Mouse (Mus musculus) hindbrain, embryonic 16.5 days (tissue): ENCODE measurements around the gene Pdss2. TPM values are rescaled to one million over a fixed set of nuclear protein-coding genes. Genes with fewer than 3 reads are reported as not detected.

Experiments
- ATAC-seq: fragments of 200-750 bp; cut with Nextera tagmentation; 2 replicates; pipeline ENCODE4 v1.8.0; 2017; ENCODE audit warnings: moderate TSS enrichment, moderate library complexity
- H3K27ac ChIP-seq: fragments of 300-500 bp; sonication (generic); 2 replicates; pipeline ENCODE4 v1.5.1; 2014; ENCODE audit warnings: low read depth, mild to moderate bottlenecking, control low read depth, low read length, moderate library complexity
- H3K27me3 ChIP-seq: fragments of 300-500 bp; sonication (generic); replicated peaks from 2 replicates; pipeline ENCODE4 v1.6.1; 2014; ENCODE audit warnings: low read length; ENCODE audit not compliant: control insufficient read depth, insufficient read depth
- H3K36me3 ChIP-seq: fragments of 300-500 bp; sonication (generic); 2 replicates; pipeline ENCODE4 v1.6.1; 2014; ENCODE audit warnings: mild to moderate bottlenecking, low read length, moderate library complexity, mixed read lengths; ENCODE audit not compliant: control insufficient read depth, insufficient read depth
- H3K4me1 ChIP-seq: fragments of 300-500 bp; sonication (generic); 2 replicates; pipeline ENCODE4 v1.6.1; 2014; ENCODE audit warnings: low read depth, low read length; ENCODE audit not compliant: control insufficient read depth, insufficient read depth
- H3K4me2 ChIP-seq: fragments of 300-500 bp; sonication (generic); 2 replicates; pipeline ENCODE4 v1.6.1; 2014; ENCODE audit warnings: mild to moderate bottlenecking, low read length, control low read depth, moderate library complexity
- H3K4me3 ChIP-seq: fragments of 300-500 bp; sonication (generic); 2 replicates; pipeline ENCODE4 v1.5.1; 2014; ENCODE audit warnings: mild to moderate bottlenecking, low read length, control low read depth, moderate library complexity
- H3K9ac ChIP-seq: fragments of 300-500 bp; sonication (generic); 2 replicates; pipeline ENCODE4 v1.6.1; 2014; ENCODE audit warnings: low read depth, mild to moderate bottlenecking, control low read depth, low read length, moderate library complexity
- H3K9me3 ChIP-seq: fragments of 300-500 bp; sonication (generic); 2 replicates; pipeline ENCODE4 v1.6.1; 2014; ENCODE audit warnings: mild to moderate bottlenecking, low read length, moderate library complexity; ENCODE audit not compliant: control insufficient read depth
- WGBS: fragments of 180-500 bp; shearing (Covaris S2); extraction: QIAGEN DNeasy Blood & Tissue Kit; methylation state at CpG from one replicate; pipeline ENCODE4 v1.1.7; 2014; 5-methylcytosine and 5-hydroxymethylcytosine counted together
- polyA plus RNA-seq: library from polyadenylated mRNA; unstranded; fragments of >200 nt; fragmentation: Nextera tagmentation; extraction: Ambion mirVana; gene quantifications from 2 replicates; pipeline ENCODE4 v1.2.1, GENCODE M21; 2015

Gene Pdss2
- polyA plus RNA-seq, 1 experiment from 2014 or later: 15.5 TPM

DNA sequence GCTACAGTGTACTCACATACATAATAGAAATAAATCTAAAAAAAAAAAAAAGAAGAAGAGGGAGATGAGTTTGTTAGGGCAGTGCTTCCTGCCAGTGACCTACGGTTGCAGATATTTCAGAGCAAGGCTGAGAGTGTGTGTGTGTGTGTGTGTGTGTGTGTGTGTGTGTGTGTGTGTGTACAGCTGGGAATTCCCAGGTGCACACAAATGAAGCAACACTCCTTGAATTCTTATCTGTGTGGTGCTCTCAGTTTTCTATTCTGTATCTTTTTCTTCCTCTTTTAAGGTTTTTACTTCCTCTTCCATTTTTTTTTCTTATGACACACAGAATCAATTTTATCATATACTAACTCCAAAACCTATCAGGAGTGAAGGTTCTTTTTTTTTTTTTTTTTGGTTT is 283.0 kb downstream of the Pdss2 start:
- WGBS: 60% methylated on average over 1 of the region's 1 CpGs
- ATAC-seq: no peak
- H3K36me3 ChIP-seq: peaks cover 2% of the 10 kb centered on the region; the same call in 1 of the 2 replicates
- H3K4me1 ChIP-seq: no peaks in the 10 kb centered on the region
- no peak overlapping the region for H3K27ac ChIP-seq
- H3K9me3 ChIP-seq: no peaks in the 10 kb centered on the region
- no peak overlapping the region for H3K4me3 ChIP-seq
- no peak overlapping the region for H3K4me2 ChIP-seq
- H3K27me3 ChIP-seq: no peaks in the 10 kb centered on the region
- H3K9ac ChIP-seq: no peak overlapping the region

DNA sequence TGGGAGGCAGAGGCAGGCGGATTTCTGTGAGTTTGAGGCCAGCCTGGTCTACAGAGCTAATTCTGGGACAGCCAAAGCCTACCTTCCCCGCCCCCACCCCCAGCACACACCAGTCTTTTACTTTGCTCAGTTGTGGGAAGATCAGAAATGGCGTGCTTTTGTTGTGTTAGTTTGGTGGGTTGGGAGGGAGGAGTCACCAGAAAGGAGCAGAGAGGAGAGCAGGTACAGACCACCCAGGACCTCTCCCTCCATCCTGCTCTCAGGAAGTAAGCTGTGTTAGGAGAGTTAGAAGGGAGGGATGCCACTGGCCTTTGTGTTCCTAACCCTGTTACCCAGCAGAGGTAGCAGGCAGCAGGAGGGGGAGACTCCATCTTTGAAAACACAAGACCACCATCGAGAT is 285.8 kb downstream of the Pdss2 start:
- Histone ChIP-seq H3K4me2 (no peak overlapping the region), H3K27ac (no peak overlapping the region)
- WGBS: 72% methylated on average over 4 of the region's 4 CpGs

DNA sequence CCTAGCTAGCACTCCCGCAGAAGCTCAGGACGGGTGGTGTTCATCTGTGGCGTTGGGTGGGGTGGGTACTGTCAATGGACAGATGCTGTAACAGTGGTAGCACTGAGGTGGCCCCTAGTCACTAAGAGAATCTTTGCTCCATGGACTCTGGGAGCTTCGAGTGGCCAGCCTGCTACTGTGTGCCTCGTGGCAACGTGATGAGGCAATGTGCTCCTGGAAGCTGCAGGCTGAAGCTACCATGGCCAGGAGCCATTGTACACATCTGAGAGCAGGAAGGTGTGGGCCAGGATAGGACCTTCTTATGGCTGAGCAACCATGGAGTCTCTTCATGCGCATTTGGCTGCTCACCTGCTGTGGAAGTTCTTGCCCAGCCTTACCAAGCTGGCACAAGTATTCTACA is 287.9 kb downstream of the Pdss2 start:
- Histone ChIP-seq H3K9ac (no peak overlapping the region), H3K4me1 (no peaks in the 10 kb centered on the region), H3K36me3 (peaks cover 26% of the 10 kb centered on the region), H3K4me2 (no peak overlapping the region), H3K4me3 (no peak overlapping the region), H3K9me3 (no peaks in the 10 kb centered on the region), H3K27me3 (no peaks in the 10 kb centered on the region), H3K27ac (no peak overlapping the region)
- no peak for ATAC-seq
- 95% methylated on average over 7 of the region's 7 CpGs for WGBS

More for the DNA sequence above, 285.8 kb downstream of the Pdss2 start:
- ATAC-seq: no peak
- H3K9me3 ChIP-seq: no peaks in the 10 kb centered on the region
- H3K27me3 ChIP-seq: no peaks in the 10 kb centered on the region
- H3K4me3 ChIP-seq: no peak overlapping the region
- H3K4me1 ChIP-seq: no peaks in the 10 kb centered on the region
- peaks cover 18% of the 10 kb centered on the region for H3K36me3 ChIP-seq
- no peak overlapping the region for H3K9ac ChIP-seq

DNA sequence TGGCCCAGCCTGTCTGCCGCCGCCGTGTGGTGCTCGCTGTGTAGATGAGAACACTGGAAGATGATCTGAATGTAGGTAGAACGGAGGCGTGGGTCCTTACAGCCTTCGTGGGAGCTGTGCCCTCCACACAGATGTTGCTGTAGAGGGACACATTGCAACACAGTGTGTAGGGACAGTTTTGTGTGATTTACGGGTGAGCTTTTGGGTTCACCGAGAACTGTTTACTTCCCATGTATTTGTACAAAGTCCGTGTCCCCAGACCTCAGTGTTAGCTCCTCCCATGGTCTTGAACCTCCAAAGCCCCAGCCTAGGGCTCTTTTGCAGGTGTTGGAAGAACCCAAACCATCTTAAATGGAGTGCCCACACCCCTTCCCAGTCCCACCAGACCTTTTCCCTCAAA is 291.7 kb downstream of the Pdss2 start:
- no peaks in the 10 kb centered on the region for H3K27me3 ChIP-seq
- 93% methylated on average over 10 of the region's 10 CpGs for WGBS
- H3K4me2 ChIP-seq: no peak overlapping the region
- no peaks in the 10 kb centered on the region for H3K4me1 ChIP-seq
- H3K27ac ChIP-seq: no peak overlapping the region
- no peaks in the 10 kb centered on the region for H3K9me3 ChIP-seq
- ATAC-seq: no peak
- no peak overlapping the region for H3K4me3 ChIP-seq
- peaks cover 24% of the 10 kb centered on the region for H3K36me3 ChIP-seq
- no peak overlapping the region for H3K9ac ChIP-seq

Other genes starting within 250 kb of the Pdss2 start
- gene Sobp, start 47.0 kb upstream of the Pdss2 start, polyA plus RNA-seq: 9.1 and 10.8 TPM in 2 replicates
- 1.8 and 1.9 TPM in 2 replicates for gene 9030612E09Rik, start 46.8 kb upstream of the Pdss2 start, polyA plus RNA-seq